Mouse (Mus musculus) forebrain, embryonic 15.5 days (tissue): Measurements from ENCODE around the gene Pclaf. TPM values are rescaled to one million over a fixed set of nuclear protein-coding genes. Genes with fewer than 3 reads are reported as not detected.

Source experiments
- ATAC-seq: fragments of 200-750 bp; cut with Nextera tagmentation; replicated peaks from 2 replicates; pipeline ENCODE4 v1.8.0; 2017; ENCODE audit warnings: mild to moderate bottlenecking, moderate TSS enrichment, moderate library complexity
- H3K27ac ChIP-seq: fragments of 300-500 bp; sonication (generic); replicated peaks from 2 replicates; pipeline ENCODE4 v1.5.1; 2015; ENCODE audit warnings: mild to moderate bottlenecking, inconsistent platforms
- H3K27me3 ChIP-seq: fragments of 300-500 bp; sonication (generic); 2 replicates; pipeline ENCODE4 v1.6.1; 2015; ENCODE audit warnings: inconsistent platforms
- H3K36me3 ChIP-seq: fragments of 300-500 bp; sonication (generic); 2 replicates; pipeline ENCODE4 v1.6.1; 2015; ENCODE audit warnings: mild to moderate bottlenecking, inconsistent platforms
- H3K4me1 ChIP-seq: fragments of 300-500 bp; sonication (generic); 2 replicates; pipeline ENCODE4 v1.6.1; 2015; ENCODE audit warnings: inconsistent platforms
- H3K4me2 ChIP-seq: fragments of 300-500 bp; sonication (generic); replicated peaks from 2 replicates; pipeline ENCODE4 v1.6.1; 2015; ENCODE audit warnings: mild to moderate bottlenecking, inconsistent platforms
- H3K4me3 ChIP-seq: fragments of 300-500 bp; sonication (generic); 2 replicates; pipeline ENCODE4 v1.5.1; 2015; ENCODE audit warnings: mild to moderate bottlenecking, inconsistent platforms
- H3K9ac ChIP-seq: fragments of 300-500 bp; sonication (generic); replicated peaks from 2 replicates; pipeline ENCODE4 v1.6.1; 2015; ENCODE audit warnings: mild to moderate bottlenecking, inconsistent platforms
- H3K9me3 ChIP-seq: fragments of 300-500 bp; sonication (generic); 2 replicates; pipeline ENCODE4 v1.6.1; 2016; ENCODE audit warnings: inconsistent platforms
- WGBS: fragments of 180-500 bp; shearing (Covaris S2); methylation state at CpG from one replicate; pipeline ENCODE4 v1.1.7; 2015; ENCODE audit warnings: mixed read lengths; 5-methylcytosine and 5-hydroxymethylcytosine counted together
- polyA plus RNA-seq: library from polyadenylated mRNA; unstranded; fragments of >200 nt; fragmentation: Nextera tagmentation; extraction: Ambion mirVana; gene quantifications from 2 replicates; pipeline ENCODE4 v1.2.1, GENCODE M21; 2015

Gene Pclaf
- 81.0 and 86.0 TPM in 2 replicates for polyA plus RNA-seq

DNA sequence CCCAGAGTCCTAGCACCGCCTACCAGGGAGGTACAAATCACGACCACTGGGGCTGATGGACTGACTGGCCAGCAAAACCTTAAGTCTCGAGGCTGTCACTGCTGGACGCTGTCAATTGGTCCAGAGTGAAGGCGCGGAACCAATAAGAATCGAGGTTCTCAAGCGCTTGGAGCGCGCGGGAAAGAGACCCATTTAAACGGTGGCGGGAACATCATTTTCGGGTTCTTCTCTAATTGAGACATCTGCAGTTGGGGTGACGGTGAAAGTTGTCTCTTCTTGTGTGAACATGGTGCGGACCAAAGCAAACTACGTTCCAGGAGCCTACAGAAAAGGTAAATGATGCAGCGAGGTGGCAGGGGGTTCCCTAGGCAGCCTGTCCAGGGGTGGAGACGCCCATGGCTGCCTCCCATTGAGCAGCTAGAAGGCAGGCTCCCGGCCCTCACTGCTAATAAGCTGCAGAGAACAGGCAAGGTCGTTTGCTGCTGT, at the start of gene Pclaf:
Gene Pclaf, plus strand, starts transcription at position 95 of the 486 bp plus-strand sequence.
- Histone ChIP-seq H3K9me3 (no peaks in the 10 kb centered on the region), H3K27ac (no peak within 1 kb of the TSS), H3K27me3 (no peaks in the 10 kb centered on the region), H3K4me3 (peak within 1 kb of the TSS; percentile 45), H3K4me2 (peak within 1 kb of the TSS; percentile 64), H3K36me3 (peaks cover 3% of the 10 kb centered on the region; the same call in 1 of the 2 replicates), H3K9ac (peak within 1 kb of the TSS; percentile 46), H3K4me1 (peaks cover 16% of the 10 kb centered on the region)
- ATAC-seq = peak; percentile 92
- under 1% methylated on average over 21 of the region's 21 CpGs for WGBS

DNA sequence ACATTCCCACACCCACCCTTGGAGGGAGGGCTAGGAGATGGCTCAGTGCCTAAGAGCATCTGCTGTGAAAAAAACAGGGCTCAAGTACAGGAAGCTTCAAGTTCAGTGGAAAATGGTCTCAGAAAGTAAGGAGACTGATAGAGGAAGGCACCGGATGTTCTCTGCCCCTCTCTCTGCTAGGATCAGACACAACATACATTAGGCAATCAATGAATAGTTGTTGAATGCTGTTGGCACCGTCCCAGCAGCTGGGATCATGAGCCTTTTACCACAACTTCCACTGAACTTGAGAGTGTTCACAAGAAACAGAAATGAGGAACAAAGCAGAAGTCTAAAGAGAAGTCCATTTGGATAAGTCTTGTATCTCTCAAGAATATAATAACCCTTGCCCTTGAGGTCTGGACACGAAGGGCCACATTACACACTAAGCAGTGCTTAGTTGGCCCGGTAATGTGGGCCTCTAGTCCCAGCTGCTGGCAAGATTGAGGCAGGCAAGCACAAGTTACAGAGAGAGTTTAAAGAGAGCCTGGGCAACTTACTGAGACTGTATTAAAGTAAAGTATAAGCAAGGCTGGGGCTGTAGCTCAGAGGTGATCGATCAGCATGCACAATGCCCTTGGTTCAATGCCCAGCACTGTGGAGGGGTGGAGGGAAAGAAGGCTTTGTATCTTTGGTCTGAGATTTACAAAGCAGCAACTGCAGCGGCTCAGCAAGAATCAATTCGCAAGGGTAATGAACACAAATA, 45.4 kb upstream of the Pclaf start:
- WGBS = 23% methylated on average over 7 of the region's 7 CpGs
- H3K4me2 ChIP-seq = no peak overlapping the region
- 0 out of 2 replicates have a peak, but pooled peaks have one; percentile 23 for ATAC-seq

DNA sequence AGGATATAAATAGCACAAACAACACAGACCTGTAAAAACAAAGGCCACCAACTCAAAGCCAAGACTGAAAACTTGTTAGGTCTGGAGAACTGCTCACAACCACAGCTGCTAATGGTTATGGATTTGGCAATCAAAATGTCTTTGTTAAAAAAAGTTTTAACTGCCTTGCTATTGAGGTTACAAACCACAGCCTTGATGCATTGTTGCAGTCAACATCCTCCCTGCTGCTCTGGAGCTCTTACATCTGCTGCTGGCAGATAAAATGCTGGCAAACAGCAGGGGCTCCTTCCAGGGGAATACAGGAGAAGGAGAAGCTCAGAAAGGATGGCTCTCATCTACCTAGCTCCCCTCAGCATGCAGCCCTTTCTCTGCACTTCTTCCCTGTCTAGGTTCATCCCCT, 41.9 kb upstream of the Pclaf start:
- ATAC-seq = no peak
- H3K9ac ChIP-seq = no peak overlapping the region
- H3K27me3 ChIP-seq = no peaks in the 10 kb centered on the region
- no peak overlapping the region for H3K27ac ChIP-seq
- H3K4me2 ChIP-seq = no peak overlapping the region
- no peaks in the 10 kb centered on the region; the same call in 1 of the 2 replicates for H3K36me3 ChIP-seq
- no peak overlapping the region for H3K4me3 ChIP-seq
- no peaks in the 10 kb centered on the region for H3K9me3 ChIP-seq
- peaks cover 23% of the 10 kb centered on the region for H3K4me1 ChIP-seq

More for the DNA sequence above, 45.4 kb upstream of the Pclaf start:
- no peaks in the 10 kb centered on the region for H3K27me3 ChIP-seq
- peaks cover 23% of the 10 kb centered on the region for H3K4me1 ChIP-seq
- no peaks in the 10 kb centered on the region for H3K9me3 ChIP-seq
- no peaks in the 10 kb centered on the region for H3K36me3 ChIP-seq
- peak overlapping the region; percentile 57 for H3K27ac ChIP-seq
- no peak overlapping the region for H3K9ac ChIP-seq
- no peak overlapping the region for H3K4me3 ChIP-seq

DNA sequence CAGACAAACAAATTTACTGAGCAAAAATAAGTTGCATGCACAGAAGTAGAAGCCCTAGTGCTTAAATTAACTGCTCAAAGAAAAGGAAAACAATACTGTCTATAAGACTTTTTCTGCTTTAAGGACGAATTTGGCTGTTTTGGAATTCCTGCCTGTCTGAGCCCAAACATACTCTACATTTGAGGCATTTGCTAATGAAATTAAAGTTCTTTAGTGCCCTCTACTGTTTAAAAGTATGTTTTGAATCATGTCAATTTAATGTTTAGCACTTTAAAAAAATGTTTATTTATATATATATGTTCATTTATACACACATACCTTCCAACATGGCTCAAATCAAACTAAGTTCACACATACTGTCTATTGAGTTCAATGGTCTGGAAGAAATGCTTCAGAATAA, 39.8 kb upstream of the Pclaf start:
- no peak overlapping the region for H3K9ac ChIP-seq
- no peaks in the 10 kb centered on the region for H3K27me3 ChIP-seq
- no peak overlapping the region for H3K27ac ChIP-seq
- H3K9me3 ChIP-seq = no peaks in the 10 kb centered on the region
- no peak overlapping the region for H3K4me2 ChIP-seq
- H3K4me1 ChIP-seq = peaks cover 7% of the 10 kb centered on the region
- WGBS = 0% methylated on average over 1 of the region's 1 CpGs
- H3K36me3 ChIP-seq = peaks cover 8% of the 10 kb centered on the region; the same call in 1 of the 2 replicates
- H3K4me3 ChIP-seq = no peak overlapping the region
- ATAC-seq = no peak

DNA sequence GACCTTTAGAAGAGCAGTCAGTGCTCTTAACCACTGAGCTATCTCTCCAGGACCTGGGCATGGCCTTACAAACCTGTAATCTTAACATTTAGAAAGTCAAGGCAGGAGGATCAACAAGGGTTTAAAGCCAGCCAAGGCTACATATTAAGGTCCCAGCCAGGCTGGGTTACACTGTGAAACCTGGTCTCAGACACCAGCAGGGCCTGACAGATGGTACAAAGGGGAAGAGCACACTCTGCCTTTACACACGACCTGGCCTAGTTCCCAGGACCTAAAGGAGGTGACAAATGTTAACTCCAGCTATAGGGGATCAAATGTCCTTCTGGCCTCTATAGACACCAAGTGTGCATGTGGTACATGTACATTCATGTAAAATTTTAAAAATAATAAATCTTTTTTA, 30.4 kb upstream of the Pclaf start:
- no peak overlapping the region for H3K27ac ChIP-seq
- H3K4me2 ChIP-seq = no peak overlapping the region
- H3K9me3 ChIP-seq = no peaks in the 10 kb centered on the region
- WGBS = 67% methylated on average over 1 of the region's 1 CpGs
- H3K4me3 ChIP-seq = no peak overlapping the region
- no peaks in the 10 kb centered on the region for H3K4me1 ChIP-seq
- H3K27me3 ChIP-seq = no peaks in the 10 kb centered on the region
- peaks cover 28% of the 10 kb centered on the region for H3K36me3 ChIP-seq
- no peak overlapping the region for H3K9ac ChIP-seq
- no peak for ATAC-seq

DNA sequence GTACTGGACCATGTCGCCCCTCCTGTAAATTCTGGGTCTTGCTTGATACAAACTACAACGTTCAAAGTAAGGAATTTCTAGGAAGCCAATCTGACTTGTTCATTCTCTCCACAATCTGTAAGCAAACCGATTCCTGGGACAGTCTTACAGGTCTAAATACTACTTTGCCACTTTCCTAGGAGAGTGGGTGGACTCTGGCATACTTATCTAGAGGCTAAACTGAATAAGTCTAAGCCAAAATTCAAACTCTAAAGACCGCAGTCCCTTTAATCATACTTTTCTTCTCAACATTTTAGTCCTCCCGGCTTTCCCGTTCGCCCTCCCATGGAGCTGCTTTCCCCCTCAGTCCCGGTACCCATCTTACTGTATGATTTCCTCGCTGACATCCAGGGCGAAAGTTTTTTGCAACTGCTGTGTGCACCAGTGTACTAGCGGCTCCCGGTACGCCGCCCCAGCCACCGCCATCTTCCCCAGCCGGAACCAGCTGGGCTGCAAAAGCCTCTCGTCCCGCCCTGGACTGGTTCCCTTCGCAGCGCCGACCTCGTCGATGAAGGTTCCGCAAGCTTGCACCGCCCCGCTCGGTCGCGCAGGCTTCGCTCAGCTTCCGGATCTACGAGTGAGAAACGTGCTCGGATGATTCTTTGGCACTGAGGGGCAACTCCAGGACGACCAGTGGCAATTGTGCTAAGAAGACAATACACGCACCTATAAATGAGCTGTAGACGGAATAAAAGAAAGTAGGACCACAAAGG, 5.3 kb upstream of the Pclaf start:
- Histone ChIP-seq H3K36me3 (no peaks in the 10 kb centered on the region), H3K9ac (peak overlapping the region; percentile 54), H3K4me1 (peaks cover 14% of the 10 kb centered on the region), H3K9me3 (no peaks in the 10 kb centered on the region), H3K27ac (peak overlapping the region; percentile 67), H3K4me3 (peak overlapping the region; percentile 55), H3K27me3 (no peaks in the 10 kb centered on the region), H3K4me2 (peak overlapping the region; percentile 61)
- WGBS = under 1% methylated on average over 37 of the region's 37 CpGs
- ATAC-seq = peak; percentile 93

DNA sequence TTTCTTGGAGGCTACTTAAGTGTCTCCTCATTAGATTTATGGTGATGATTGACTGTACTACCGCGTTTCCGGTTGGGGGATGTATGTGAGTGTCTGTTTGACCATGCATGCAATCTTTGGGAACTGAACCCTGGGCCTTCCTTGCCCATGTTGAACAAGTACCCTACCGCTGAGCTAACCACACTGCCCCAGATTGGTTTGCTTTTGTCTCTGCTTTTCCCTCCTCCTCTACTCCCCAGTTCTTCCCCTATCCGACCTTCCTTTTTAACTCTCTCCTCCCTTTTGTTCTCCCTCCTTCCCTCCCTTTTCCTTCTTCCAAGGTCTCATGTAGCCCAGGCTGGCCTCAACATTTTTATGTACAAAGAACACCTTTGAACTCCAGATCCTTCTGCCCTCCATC, 1.1 kb downstream of the Pclaf start:
- peaks cover 12% of the 10 kb centered on the region for H3K4me1 ChIP-seq
- H3K27ac ChIP-seq = no peak overlapping the region
- peak overlapping the region; percentile 46 for H3K9ac ChIP-seq
- ATAC-seq = no peak
- H3K4me3 ChIP-seq = peak overlapping the region; percentile 45
- H3K36me3 ChIP-seq = peaks cover 3% of the 10 kb centered on the region; the same call in 1 of the 2 replicates
- no peaks in the 10 kb centered on the region for H3K9me3 ChIP-seq
- H3K4me2 ChIP-seq = peak overlapping the region; percentile 64
- H3K27me3 ChIP-seq = no peaks in the 10 kb centered on the region
- 3% methylated on average over 5 of the region's 5 CpGs for WGBS

DNA sequence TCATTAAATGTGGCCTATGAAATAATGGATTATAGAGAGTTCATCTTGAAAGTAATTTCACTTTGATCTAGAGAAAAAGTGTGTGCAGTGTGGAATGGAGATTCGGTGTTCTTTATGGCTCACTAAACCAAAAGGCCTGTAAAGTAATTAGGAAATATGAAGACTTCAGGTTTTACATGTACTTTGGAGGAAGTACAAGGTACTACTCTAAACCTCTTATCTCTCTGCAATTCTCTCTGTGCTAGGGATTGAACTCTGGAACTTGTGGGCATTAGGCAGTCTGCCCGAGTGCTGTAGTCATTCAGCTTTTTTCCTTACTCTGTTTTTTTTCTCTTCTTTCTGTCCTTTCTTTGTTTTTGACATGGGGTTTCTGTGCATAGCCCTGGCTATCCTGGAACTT, 6.9 kb downstream of the Pclaf start:
- WGBS = 81% methylated on average over 2 of the region's 2 CpGs
- Histone ChIP-seq H3K9me3 (no peaks in the 10 kb centered on the region), H3K4me1 (no peaks in the 10 kb centered on the region), H3K36me3 (peaks cover 3% of the 10 kb centered on the region; the same call in 1 of the 2 replicates), H3K27ac (no peak overlapping the region), H3K9ac (no peak overlapping the region), H3K27me3 (no peaks in the 10 kb centered on the region), H3K4me3 (no peak overlapping the region), H3K4me2 (no peak overlapping the region)
- ATAC-seq = no peak

DNA sequence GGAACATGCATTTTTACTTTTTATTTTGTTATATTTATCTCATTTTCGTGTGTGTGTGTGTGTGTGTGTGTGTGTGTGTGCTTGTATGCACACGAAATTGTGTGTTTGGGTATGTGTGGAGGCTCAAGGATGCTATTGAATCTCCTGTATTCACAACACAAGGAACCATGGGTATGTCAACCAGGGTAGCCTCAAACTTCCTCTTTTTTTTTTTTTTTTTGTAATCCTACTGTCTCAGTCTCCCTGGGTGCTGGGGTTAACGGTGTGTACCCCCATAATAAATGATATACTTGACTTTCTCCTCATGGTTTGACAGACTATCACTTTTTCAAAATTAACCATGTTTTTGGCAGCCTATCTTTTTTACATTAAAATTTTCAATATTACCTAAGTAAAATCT, 12.8 kb downstream of the Pclaf start:
- no peak overlapping the region for H3K27ac ChIP-seq
- H3K9ac ChIP-seq = no peak overlapping the region
- no peaks in the 10 kb centered on the region for H3K27me3 ChIP-seq
- no peak overlapping the region for H3K4me2 ChIP-seq
- peaks cover 5% of the 10 kb centered on the region for H3K4me1 ChIP-seq
- no peak overlapping the region for H3K4me3 ChIP-seq
- H3K9me3 ChIP-seq = no peaks in the 10 kb centered on the region
- no peak for ATAC-seq
- no peaks in the 10 kb centered on the region; the same call in 1 of the 2 replicates for H3K36me3 ChIP-seq
- 96% methylated on average over 3 of the region's 3 CpGs for WGBS

DNA sequence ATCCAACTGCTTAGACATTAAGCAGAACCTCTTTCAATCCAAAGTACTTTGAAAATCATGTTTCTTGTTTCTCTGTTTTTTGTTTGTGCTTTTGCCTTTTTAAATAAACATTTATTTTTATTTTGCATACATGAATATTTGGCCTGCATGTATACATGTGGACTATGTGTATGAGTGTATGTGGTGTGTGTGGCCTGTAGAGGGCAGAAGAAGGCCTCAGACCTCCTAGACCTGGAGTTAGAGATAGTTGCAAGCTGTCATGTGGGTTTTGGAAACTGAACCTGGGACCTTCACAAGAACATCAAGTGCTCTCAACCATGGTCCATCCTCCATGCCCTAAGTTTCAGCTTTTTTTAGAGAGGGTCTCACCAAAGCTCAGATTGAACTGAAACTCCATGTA, 13.4 kb downstream of the Pclaf start:
- Histone ChIP-seq H3K36me3 (no peaks in the 10 kb centered on the region; the same call in 1 of the 2 replicates), H3K27ac (no peak overlapping the region), H3K4me1 (peaks cover 8% of the 10 kb centered on the region), H3K27me3 (no peaks in the 10 kb centered on the region), H3K4me3 (no peak overlapping the region), H3K4me2 (no peak overlapping the region), H3K9ac (no peak overlapping the region), H3K9me3 (no peaks in the 10 kb centered on the region)
- no peak for ATAC-seq

DNA sequence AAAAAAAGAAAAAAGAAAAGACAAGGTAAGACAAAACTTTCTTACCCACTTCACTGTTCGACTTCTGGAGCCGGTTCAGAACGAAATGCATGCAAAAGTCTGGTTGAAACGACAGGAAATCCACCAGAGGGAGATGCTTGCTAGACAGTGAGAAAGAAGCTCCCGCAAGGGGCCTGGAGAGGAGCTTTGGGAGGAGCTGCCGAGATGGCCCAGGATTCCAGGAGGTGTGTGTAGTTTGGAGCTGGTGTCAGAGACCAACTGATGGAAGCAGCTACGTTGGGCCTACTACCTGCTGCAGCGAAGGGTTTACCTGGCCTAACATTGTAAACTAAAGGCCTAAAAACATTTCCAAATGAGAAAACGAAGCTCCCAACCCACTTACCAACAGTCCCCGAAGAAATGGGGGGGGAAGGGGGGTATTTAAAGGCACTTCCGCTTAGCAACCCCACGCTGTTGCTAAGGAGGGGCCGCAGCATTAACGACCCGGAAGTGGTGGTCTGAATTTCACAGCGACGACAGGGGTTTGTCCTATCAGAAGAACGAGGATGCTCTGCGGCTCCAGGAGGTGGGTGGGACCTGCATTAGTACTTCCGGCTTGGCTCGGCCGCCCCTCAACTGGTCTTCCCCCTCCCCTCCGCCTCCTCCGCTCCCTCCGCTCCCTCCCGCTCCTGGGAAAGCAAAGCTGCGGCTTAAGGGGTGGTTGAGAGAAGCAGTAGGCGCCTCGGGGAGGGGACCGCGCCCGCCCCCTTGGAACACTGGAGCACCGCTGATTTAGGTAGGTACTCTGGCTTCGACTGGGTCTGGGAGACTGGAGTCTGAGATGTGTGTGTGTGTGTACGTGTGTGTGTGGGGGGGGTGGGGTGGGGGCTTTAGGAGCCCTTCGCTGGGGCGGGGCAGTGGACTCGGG, 18.6 kb downstream of the Pclaf start, which contains the start of the genes Trip4 and Csnk1g1:
Gene Trip4, minus strand, starts transcription at position 401 of the 907 bp plus-strand sequence.
Gene Csnk1g1, plus strand, starts transcription at position 531 of the 907 bp plus-strand sequence.
- Histone ChIP-seq H3K4me1 (peaks cover 19% of the 10 kb centered on the region), H3K4me3 (peak within 1 kb of the TSS; percentile 60), H3K36me3 (no peaks in the 10 kb centered on the region; the same call in 1 of the 2 replicates), H3K4me2 (peak within 1 kb of the TSS; percentile 78), H3K27ac (peak within 1 kb of the TSS; percentile 86), H3K9ac (peak within 1 kb of the TSS; percentile 53), H3K27me3 (no peaks in the 10 kb centered on the region), H3K9me3 (no peaks in the 10 kb centered on the region)
- WGBS = under 1% methylated on average over 37 of the region's 38 CpGs
- ATAC-seq = peak; percentile 100
